Mouse (Mus musculus): Measurements from ENCODE around the gene Lipe. TPM values are rescaled to one million over a fixed set of nuclear protein-coding genes. Genes with fewer than 3 reads are reported as not detected.

Lipe gene
- polyA plus RNA-seq (2014; fragmentation: Nextera tagmentation; extraction: Ambion mirVana) = 3.6 and 4.9 TPM in 2 replicates

DNA sequence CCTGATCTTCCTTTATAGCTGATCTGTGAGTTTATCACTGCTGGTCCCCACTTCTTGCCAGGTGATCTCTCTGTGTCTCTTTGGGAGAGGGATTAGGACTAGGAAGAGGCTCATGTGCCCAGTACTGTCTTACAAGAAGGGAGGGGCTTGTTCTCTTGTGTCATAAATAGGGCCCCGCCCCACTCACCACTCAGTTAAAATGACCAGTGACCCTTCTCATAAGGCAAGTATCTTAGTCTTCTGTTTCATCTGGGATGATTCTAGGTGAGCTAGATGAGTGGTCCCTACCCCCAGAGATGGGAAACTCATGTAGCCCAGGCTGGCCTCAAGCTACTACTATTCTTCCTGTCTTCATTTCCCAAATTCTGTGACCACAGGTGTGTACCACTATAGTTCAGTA, at the start of gene Lipe:
Lipe (minus strand) TSS at position 101 of the 400 bp plus-strand sequence.
- Histone ChIP-seq H3K27ac (ENCODE audit: low read depth) (no peak within 1 kb of the TSS), H3K36me3 (ENCODE audit: control insufficient read depth, insufficient read depth, low read length) (no peaks in the 10 kb centered on the region), H3K4me3 (ENCODE audit: low read depth, low read length) (no peak within 1 kb of the TSS), H3K4me1 (replicated peaks; ENCODE audit: control insufficient read depth, insufficient read depth, low read length) (peaks cover 19% of the 10 kb centered on the region), H3K9ac (ENCODE audit: low read length) (no peak within 1 kb of the TSS), H3K4me2 (ENCODE audit: low read length) (no peak within 1 kb of the TSS), H3K9me3 (ENCODE audit: control insufficient read depth, low read length) (no peaks in the 10 kb centered on the region), H3K27me3 (replicated peaks; ENCODE audit: control insufficient read depth, insufficient read depth, low read length) (no peaks in the 10 kb centered on the region)
- DNase-seq (ENCODE audit: low spot score) = no peak
- WGBS = 100% methylated on average over 1 of the region's 1 CpGs
- no peak for ATAC-seq (replicated peaks; ENCODE audit: low FRiP score, low TSS enrichment, low read depth)

DNA sequence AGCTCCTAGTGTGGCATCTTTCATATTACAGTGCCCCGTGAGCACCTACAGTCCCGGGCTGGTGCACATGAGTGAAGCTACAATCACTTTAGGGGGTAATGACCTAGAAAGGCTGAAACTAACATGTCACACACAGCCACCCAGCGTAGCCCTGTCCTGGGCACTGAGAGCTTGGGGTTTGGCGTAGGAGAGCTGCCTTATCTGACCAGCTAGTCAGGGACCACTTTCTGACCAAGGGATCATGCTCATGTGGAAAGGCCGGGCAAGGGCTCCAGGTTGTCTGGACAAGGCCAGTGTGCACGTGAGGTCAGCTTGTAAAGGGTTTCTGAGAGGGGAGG, 42.3 kb upstream of the Lipe start:
- Histone ChIP-seq H3K4me3 (ENCODE audit: low read depth, low read length) (no peak overlapping the region), H3K36me3 (ENCODE audit: control insufficient read depth, insufficient read depth, low read length) (no peaks in the 10 kb centered on the region), H3K4me1 (replicated peaks; ENCODE audit: control insufficient read depth, insufficient read depth, low read length) (no peaks in the 10 kb centered on the region), H3K27ac (ENCODE audit: low read depth) (no peak overlapping the region), H3K9ac (ENCODE audit: low read length) (no peak overlapping the region), H3K27me3 (replicated peaks; ENCODE audit: control insufficient read depth, insufficient read depth, low read length) (no peaks in the 10 kb centered on the region), H3K9me3 (ENCODE audit: control insufficient read depth, low read length) (no peaks in the 10 kb centered on the region), H3K4me2 (ENCODE audit: low read length) (no peak overlapping the region)
- DNase-seq (ENCODE audit: low spot score) (no peak), ATAC-seq (replicated peaks; ENCODE audit: low FRiP score, low TSS enrichment, low read depth) (no peak)
- WGBS = 86% methylated on average over 6 of the region's 6 CpGs

DNA sequence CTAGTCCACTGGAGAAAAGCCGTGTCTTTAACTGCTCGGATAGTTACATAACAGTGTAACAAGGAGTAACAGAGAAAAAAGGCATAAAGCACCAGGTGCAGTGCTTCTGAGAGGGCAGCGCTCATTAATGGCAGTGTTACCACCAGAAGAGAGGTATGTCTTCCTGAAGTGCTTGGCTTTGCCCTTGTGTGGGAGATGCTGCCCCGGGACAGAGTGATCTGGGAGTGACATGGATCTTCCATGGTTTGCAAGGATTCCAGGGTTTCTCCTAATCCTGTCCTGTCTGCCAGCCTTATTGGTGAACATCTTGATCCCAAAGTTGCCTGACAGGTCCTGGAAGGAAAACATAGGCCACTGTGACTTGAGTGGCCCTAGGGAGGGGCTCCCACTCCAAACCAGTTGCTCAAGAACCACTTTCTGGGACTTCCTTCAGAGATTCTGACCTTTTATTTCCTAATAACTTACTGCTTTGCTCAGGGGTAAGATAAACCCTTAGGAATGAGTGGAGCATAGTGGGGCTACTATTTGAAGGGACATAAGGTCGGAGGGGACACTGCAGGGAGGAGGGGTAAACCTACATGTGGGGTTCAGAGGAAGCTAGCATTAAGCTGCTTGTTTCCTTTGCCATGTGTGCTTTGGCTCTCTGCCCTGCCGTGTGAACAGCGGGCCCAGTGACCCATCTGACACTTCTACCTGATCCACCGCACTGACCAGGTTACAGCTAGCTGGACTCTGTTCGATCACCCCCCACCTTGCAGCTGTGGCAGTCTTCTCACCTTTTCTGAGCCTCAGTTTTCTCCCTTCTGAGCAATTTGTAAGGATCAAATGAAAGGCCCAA, 41.7 kb upstream of the Lipe start:
- no peak overlapping the region for H3K9ac ChIP-seq (ENCODE audit: low read length)

DNA sequence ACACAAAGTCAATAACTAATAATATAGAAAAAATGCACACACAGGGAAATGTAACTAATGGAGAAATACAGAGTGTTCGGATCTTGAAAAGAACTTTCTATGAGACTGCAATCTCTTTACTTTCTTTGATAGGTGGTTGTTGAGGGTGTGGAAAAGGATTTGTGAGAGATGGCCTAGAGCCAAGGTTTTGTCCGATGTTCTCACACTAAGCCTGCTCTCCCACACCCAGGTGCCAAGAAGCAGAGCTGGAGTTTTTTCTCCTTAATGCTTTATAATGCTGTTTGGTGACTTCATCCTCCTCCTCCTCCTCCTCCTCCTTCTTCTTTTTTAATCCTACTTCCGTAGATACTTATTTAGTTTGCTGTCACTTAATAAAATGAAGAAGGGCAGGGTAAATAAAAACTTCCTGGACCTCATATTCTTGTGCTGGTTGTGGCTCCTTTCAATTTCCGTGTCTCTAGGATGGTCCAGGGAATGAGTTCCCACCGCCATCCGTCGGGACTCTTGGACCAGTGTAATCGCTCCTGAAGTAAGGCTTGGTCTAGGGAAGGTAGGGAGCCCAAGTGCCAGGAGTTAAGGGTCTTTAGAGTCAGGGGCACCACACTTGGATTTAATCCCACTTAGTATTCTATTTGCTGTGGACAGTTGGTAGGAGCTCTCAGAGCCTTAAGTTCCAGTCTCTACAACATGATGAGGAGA, 40.8 kb upstream of the Lipe start:
- Histone ChIP-seq H3K27me3 (replicated peaks; ENCODE audit: control insufficient read depth, insufficient read depth, low read length) (no peaks in the 10 kb centered on the region), H3K9ac (ENCODE audit: low read length) (no peak overlapping the region), H3K36me3 (ENCODE audit: control insufficient read depth, insufficient read depth, low read length) (no peaks in the 10 kb centered on the region), H3K4me3 (ENCODE audit: low read depth, low read length) (no peak overlapping the region), H3K4me1 (replicated peaks; ENCODE audit: control insufficient read depth, insufficient read depth, low read length) (no peaks in the 10 kb centered on the region), H3K27ac (ENCODE audit: low read depth) (no peak overlapping the region), H3K4me2 (ENCODE audit: low read length) (no peak overlapping the region), H3K9me3 (ENCODE audit: control insufficient read depth, low read length) (no peaks in the 10 kb centered on the region)
- WGBS = 81% methylated on average over 8 of the region's 8 CpGs
- ATAC-seq (replicated peaks; ENCODE audit: low FRiP score, low TSS enrichment, low read depth) (no peak), DNase-seq (ENCODE audit: low spot score) (no peak)

More for the DNA sequence above, 41.7 kb upstream of the Lipe start:
- no peak overlapping the region for H3K27ac ChIP-seq (ENCODE audit: low read depth)
- no peaks in the 10 kb centered on the region for H3K4me1 ChIP-seq (replicated peaks; ENCODE audit: control insufficient read depth, insufficient read depth, low read length)
- H3K27me3 ChIP-seq (replicated peaks; ENCODE audit: control insufficient read depth, insufficient read depth, low read length) = no peaks in the 10 kb centered on the region
- 85% methylated on average over 9 of the region's 9 CpGs for WGBS
- no peak for DNase-seq (ENCODE audit: low spot score)
- no peak overlapping the region for H3K4me3 ChIP-seq (ENCODE audit: low read depth, low read length)
- no peaks in the 10 kb centered on the region for H3K36me3 ChIP-seq (ENCODE audit: control insufficient read depth, insufficient read depth, low read length)
- no peak for ATAC-seq (replicated peaks; ENCODE audit: low FRiP score, low TSS enrichment, low read depth)
- H3K9me3 ChIP-seq (ENCODE audit: control insufficient read depth, low read length) = no peaks in the 10 kb centered on the region
- no peak overlapping the region for H3K4me2 ChIP-seq (ENCODE audit: low read length)

DNA sequence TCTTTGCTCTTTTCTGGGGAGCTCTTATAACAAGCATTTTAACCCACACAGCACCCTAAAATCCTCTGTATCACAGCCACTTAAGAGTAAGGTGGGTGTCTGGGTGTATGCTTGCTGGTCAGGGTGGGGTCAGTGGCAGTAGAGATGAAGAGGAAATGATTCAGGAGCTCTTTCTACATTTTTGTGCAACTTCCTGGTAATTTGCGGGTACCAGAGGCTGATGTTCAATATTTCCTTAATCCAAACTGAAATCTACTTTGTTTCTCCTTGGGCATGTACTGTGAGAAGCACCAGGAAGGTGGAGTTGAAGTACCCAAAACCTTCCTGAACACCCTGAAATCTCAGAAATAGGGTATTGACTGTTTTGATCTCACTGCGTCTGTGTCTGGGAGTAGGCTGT, 38.2 kb upstream of the Lipe start:
- no peak overlapping the region for H3K4me2 ChIP-seq (ENCODE audit: low read length)
- H3K9ac ChIP-seq (ENCODE audit: low read length) = no peak overlapping the region
- H3K4me3 ChIP-seq (ENCODE audit: low read depth, low read length) = no peak overlapping the region
- ATAC-seq (replicated peaks; ENCODE audit: low FRiP score, low TSS enrichment, low read depth) = no peak
- DNase-seq (ENCODE audit: low spot score) = no peak
- peaks cover 10% of the 10 kb centered on the region for H3K4me1 ChIP-seq (replicated peaks; ENCODE audit: control insufficient read depth, insufficient read depth, low read length)
- whole genome bisulfite sequencing = 78% methylated on average over 2 of the region's 2 CpGs
- no peak overlapping the region for H3K27ac ChIP-seq (ENCODE audit: low read depth)
- no peaks in the 10 kb centered on the region for H3K9me3 ChIP-seq (ENCODE audit: control insufficient read depth, low read length)
- no peaks in the 10 kb centered on the region for H3K36me3 ChIP-seq (ENCODE audit: control insufficient read depth, insufficient read depth, low read length)
- no peaks in the 10 kb centered on the region for H3K27me3 ChIP-seq (replicated peaks; ENCODE audit: control insufficient read depth, insufficient read depth, low read length)

DNA sequence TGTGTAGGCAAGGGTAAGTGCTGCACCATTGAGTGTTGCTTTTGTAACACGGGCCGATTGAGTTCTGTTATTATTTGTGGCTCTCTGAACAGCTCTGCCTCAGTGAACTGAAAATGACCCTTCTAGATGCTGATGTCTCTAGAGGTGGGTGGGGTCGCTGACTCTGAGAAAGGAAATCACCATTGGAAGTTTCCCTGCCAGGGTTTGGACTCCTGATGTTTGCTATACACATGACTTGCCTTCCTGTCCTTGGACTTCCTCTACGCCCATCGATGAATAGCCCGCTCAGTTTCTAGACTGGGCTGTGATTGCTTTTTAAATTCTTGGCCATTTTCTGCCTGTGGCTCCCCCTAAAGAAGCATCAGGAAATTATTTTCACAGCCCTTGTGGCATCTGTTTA, 37.7 kb upstream of the Lipe start:
- Histone ChIP-seq H3K36me3 (ENCODE audit: control insufficient read depth, insufficient read depth, low read length) (no peaks in the 10 kb centered on the region), H3K27ac (ENCODE audit: low read depth) (no peak overlapping the region), H3K9me3 (ENCODE audit: control insufficient read depth, low read length) (no peaks in the 10 kb centered on the region), H3K4me1 (replicated peaks; ENCODE audit: control insufficient read depth, insufficient read depth, low read length) (peaks cover 10% of the 10 kb centered on the region), H3K4me2 (ENCODE audit: low read length) (no peak overlapping the region), H3K27me3 (replicated peaks; ENCODE audit: control insufficient read depth, insufficient read depth, low read length) (no peaks in the 10 kb centered on the region), H3K9ac (ENCODE audit: low read length) (no peak overlapping the region), H3K4me3 (ENCODE audit: low read depth, low read length) (no peak overlapping the region)
- ATAC-seq (replicated peaks; ENCODE audit: low FRiP score, low TSS enrichment, low read depth) (no peak), DNase-seq (ENCODE audit: low spot score) (no peak)
- 77% methylated on average over 6 of the region's 6 CpGs for WGBS

DNA sequence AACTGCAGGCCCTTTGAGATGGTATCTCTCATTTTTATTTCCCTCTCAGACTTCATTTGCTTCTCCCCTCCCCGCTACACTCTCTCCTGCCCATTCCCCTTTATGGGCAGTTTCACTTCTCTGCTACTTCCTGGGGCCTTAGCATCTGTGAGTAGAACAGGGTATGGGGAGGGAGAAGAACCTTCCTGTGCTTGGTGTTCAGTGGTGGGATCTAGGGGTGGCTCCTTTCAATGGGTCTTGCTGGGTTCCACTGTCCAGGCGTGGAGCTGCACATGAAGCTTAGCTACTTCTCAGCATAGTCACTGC, 37.0 kb upstream of the Lipe start:
- H3K36me3 ChIP-seq (ENCODE audit: control insufficient read depth, insufficient read depth, low read length) = no peaks in the 10 kb centered on the region
- H3K4me1 ChIP-seq (replicated peaks; ENCODE audit: control insufficient read depth, insufficient read depth, low read length) = peaks cover 10% of the 10 kb centered on the region
- H3K4me3 ChIP-seq (ENCODE audit: low read depth, low read length) = no peak overlapping the region
- ATAC-seq (replicated peaks; ENCODE audit: low FRiP score, low TSS enrichment, low read depth) (no peak), DNase-seq (ENCODE audit: low spot score) (no peak)
- no peaks in the 10 kb centered on the region for H3K27me3 ChIP-seq (replicated peaks; ENCODE audit: control insufficient read depth, insufficient read depth, low read length)
- H3K9ac ChIP-seq (ENCODE audit: low read length) = no peak overlapping the region
- WGBS = 72% methylated on average over 2 of the region's 2 CpGs
- no peaks in the 10 kb centered on the region for H3K9me3 ChIP-seq (ENCODE audit: control insufficient read depth, low read length)
- H3K27ac ChIP-seq (ENCODE audit: low read depth) = no peak overlapping the region
- no peak overlapping the region for H3K4me2 ChIP-seq (ENCODE audit: low read length)

DNA sequence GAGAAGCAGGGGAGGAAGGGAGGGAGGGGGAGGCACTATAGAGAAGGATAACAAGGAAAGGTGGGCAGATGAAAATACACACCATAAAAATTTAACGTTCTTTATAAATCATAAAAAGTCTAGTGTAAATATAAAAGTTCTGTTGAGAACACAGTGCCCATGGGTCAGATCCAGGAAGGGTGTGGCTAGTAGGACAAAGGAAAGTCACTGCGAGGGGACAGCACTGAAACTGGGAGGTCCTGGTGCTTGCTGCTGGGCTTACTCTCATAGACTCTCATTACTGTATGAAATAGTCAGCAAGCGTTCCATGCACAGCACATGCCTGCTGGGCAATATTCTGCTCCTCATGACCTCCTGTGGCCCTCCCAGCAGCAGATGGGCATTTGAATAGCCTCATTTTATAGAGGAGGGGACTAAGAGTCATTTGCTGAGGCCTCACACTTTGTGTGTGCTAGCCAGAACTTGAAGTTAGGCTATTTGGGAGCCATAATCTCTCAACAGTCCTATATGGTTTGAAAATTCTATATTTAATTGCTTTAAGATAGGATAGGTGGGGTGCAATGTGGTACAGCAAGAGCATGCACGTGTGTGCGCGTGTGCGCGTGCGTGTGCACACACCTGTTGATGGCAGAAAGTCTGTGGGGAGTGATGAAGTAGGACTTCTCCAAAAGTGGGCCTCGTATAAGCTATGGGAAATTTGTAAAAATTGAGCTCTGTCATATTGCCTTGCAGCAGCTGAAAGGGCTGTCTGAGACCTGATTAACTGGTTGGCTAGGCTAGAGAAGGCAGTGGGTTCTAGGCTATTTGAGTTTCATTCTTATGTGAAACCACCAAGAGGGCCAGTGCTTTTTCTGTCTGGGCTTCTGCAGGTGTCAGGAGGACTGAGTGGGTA, 36.4 kb upstream of the Lipe start:
- 85% methylated on average over 10 of the region's 10 CpGs for WGBS
- H3K9me3 ChIP-seq (ENCODE audit: control insufficient read depth, low read length) = no peaks in the 10 kb centered on the region
- H3K9ac ChIP-seq (ENCODE audit: low read length) = no peak overlapping the region
- H3K4me1 ChIP-seq (replicated peaks; ENCODE audit: control insufficient read depth, insufficient read depth, low read length) = peaks cover 10% of the 10 kb centered on the region
- H3K36me3 ChIP-seq (ENCODE audit: control insufficient read depth, insufficient read depth, low read length) = no peaks in the 10 kb centered on the region
- H3K4me2 ChIP-seq (ENCODE audit: low read length) = no peak overlapping the region
- H3K27me3 ChIP-seq (replicated peaks; ENCODE audit: control insufficient read depth, insufficient read depth, low read length) = no peaks in the 10 kb centered on the region
- no peak for ATAC-seq (replicated peaks; ENCODE audit: low FRiP score, low TSS enrichment, low read depth)
- H3K4me3 ChIP-seq (ENCODE audit: low read depth, low read length) = no peak overlapping the region
- DNase-seq (ENCODE audit: low spot score) = no peak
- H3K27ac ChIP-seq (ENCODE audit: low read depth) = no peak overlapping the region

Data from intestine, embryonic 14.5 days (tissue).